Mouse (Mus musculus) splenic B cell, adult 2 months (primary cell): Measurements from ENCODE around the gene Nfkbil1.

Experiments used
- DNase-seq: peaks from one replicate; pipeline ENCODE4 v3.0.0-alpha.2; 2011; ENCODE audit warnings: low read depth, low spot score
- H3K27me3 ChIP-seq: 2 replicates; pipeline ENCODE4 v1.6.1; 2012; ENCODE audit warnings: mild to moderate bottlenecking, low read length, moderate library complexity, mixed read lengths; ENCODE audit not compliant: control insufficient read depth, poor library complexity, insufficient read depth, severe bottlenecking
- H3K36me3 ChIP-seq: 2 replicates; pipeline ENCODE4 v1.6.1; 2012; ENCODE audit warnings: mild to moderate bottlenecking, low read length, moderate library complexity, mixed read lengths; ENCODE audit not compliant: control insufficient read depth, poor library complexity, insufficient read depth, severe bottlenecking

The Nfkbil1 gene

DNA sequence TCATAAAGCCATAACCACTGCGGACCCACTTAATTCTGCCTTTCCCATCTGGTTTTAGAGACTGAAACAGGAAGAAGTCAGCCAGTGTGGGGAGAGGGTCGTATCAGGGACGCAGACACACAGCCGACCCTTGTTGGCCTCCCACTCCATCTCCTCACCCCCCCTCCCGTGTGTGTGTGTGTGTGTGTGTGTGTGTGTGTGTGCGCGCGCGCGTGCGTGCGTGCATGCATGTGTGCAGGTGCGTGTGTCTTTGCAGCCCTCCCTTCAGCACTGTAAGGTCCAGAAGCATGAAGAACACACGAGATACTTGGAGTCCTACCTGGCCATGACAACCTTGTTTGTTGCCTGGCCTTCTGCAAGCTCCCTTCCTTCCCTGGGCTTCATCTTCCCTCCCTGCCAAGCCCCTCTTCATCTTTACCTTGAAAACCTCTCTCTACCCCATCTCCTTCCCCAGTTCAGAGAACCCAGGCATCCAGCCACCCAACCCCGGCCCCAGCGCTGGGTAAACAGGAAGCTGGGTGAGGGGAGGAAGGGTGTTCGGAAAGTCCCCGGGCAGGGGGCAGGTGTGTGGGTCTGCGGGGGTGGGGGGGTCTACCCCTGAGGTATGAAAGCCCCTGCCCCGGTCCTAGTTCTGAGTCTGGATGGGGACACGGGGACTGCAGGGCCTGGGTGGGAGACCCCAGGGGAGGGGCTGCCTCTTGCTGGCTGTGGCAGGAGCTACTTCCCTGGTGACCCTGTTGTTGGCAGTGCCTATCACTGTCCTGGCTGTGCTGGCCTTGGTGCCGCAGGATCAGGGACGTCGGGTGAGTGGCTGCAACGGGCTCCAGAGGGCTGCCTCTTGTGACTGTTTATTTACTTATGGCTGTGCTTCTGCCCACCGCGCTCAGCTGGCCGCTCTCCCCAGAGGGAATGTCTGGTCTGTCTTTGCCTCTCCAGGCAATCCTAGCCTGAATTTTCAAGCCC is 41.4 kb downstream of the Nfkbil1 start, which contains the start of gene Ltb:
Gene Ltb (plus strand): TSS at position 559 of the 963 bp plus-strand sequence.
- H3K27me3 ChIP-seq, result no peaks in the 10 kb centered on the region
- peak; percentile 69 for DNase-seq
- peaks cover 16% of the 10 kb centered on the region for H3K36me3 ChIP-seq

DNA sequence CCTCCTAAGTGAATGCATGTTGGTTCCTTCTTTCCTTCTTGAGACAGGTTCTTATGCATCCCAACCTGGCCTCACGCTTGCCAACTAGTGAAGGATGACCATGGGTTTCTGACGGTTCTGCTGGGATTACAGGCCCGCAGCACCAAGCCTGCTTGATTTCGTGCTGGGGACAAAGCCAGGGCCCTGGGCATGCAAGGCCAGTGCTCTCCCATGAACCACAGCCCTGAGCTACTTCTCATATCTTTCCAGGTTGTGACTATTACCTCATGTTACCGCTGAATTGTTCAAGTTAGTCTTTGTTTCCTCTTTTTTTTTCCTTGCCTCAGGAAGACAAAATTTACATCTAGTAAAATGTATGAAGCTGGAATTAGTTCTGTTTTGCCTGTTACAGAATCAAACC is 42.7 kb downstream of the Nfkbil1 start:
- DNase-seq, result peak; percentile 53
- H3K27me3 ChIP-seq, result no peaks in the 10 kb centered on the region

DNA sequence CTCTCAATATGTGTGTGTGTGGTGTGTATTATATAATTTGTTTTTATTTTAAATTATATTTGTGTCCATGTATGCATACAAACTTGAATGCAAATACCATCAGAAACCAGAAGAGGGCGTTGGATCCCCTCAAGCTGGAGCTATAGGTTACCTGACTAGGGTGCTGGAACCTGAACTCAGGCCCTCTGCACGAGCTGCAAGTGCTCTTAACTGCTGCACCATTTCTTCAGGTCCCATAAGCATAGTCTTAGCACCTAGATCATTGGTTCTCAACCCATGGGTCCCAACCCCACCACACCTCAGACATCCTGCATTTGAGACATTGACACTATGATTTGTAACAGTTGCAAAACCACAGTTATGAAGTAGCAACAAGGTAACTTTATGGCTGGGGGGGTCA is 43.9 kb downstream of the Nfkbil1 start:
- peaks cover 13% of the 10 kb centered on the region for H3K36me3 ChIP-seq
- no peak for DNase-seq

More for the DNA sequence above, 42.7 kb downstream of the Nfkbil1 start:
- peaks cover 13% of the 10 kb centered on the region for H3K36me3 ChIP-seq

DNA sequence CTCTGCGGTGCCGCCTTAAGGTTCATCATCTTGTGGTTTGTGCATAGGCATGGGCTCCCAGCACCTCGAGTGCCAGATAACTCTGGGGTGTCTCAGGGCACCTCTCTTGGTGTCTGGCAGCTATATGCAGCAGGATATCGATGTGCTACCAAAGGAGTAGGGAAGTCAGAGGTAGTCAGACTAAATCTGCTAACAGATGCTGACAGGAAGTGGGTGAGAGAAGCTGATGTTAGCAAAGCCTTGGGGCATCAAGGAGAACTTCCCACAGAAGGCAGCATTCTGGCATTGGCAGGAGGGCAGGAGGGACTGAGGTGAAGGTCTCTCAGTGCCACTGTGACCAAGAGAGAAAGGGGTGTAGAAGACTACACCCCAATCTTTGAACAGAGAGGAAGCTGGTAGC is 45.5 kb downstream of the Nfkbil1 start:
- Histone ChIP-seq H3K27me3 (no peaks in the 10 kb centered on the region), H3K36me3 (peaks cover 2% of the 10 kb centered on the region; the same call in 1 of the 2 replicates)
- peak; percentile 58 for DNase-seq

More for the DNA sequence above, 43.9 kb downstream of the Nfkbil1 start:
- no peaks in the 10 kb centered on the region for H3K27me3 ChIP-seq

DNA sequence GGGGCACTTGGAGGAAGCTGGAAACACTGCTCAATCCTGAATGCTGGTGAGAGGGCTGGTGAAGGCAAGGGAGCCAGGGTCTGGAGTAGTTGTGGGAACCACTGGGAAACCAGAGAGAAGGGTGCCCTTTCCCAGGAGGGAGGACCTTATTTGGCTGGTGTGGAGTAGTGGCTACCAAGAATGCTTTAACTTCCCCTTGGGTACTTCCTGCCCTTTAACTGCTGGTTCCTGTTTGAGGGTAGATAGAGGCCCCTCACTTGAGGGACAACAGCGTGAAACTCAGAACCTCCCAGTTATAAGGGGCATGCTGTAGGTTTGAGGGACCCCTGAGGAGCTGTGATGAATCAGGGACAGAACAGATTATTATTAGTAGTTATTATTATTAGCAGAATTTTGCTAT is 46.4 kb downstream of the Nfkbil1 start:
- DNase-seq, result peak; percentile 54
- Histone ChIP-seq H3K27me3 (no peaks in the 10 kb centered on the region), H3K36me3 (no peaks in the 10 kb centered on the region)

DNA sequence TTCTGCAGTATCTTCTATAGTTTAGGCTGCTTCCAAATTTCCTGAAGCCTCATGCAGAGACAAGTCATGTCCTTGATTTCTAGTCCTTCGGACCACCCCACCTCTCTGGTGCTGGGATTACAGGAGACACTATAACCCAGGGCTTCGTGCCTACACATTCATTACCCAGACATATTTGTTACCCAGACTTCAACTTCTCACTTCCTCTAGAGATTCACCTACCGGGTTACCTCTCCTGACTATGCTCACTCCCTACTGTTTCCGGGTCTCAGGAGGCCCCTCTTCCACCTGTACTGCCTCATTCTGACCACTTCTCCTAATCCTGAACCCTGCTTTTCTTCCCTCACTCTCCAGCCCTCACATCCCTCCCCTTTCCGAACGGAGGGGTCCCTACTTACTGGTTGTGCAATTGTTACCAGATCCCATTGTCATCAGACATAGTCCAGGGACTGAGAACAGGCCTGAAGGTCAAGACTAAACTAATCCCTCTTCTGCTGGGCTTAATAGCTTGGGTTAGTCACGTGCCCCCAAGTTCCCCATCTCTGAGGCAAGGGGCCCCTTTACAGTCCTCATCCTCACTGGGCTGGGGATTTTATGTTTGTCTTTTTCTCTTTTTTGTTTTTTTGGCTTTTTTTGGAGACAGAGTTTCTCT is 47.5 kb downstream of the Nfkbil1 start, which contains the start of gene Lst1:
Gene Lst1 (minus strand): TSS at position 481 of the 652 bp plus-strand sequence.
- DNase-seq, result peak; percentile 46
- Histone ChIP-seq H3K36me3 (no peaks in the 10 kb centered on the region), H3K27me3 (no peaks in the 10 kb centered on the region)

DNA sequence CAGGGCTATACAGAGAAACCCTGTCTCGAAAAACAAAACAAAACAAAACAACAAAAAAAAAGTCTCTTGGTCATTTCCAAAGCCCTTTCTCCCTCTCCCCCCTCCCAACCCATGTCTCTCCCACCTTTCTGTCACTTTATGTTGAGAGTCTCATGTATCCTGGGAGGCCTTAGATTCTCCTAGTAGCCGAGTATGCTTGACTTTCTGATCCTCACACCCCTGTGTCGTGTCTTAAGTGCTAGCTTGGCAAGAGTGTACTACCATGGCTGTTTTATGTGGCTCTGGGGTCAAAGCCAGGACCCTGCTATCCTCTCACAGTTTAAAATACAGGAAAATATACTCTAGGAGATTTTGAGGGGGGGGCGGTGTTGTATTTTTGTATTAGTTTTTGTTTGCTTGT is 48.2 kb downstream of the Nfkbil1 start:
- Histone ChIP-seq H3K36me3 (no peaks in the 10 kb centered on the region), H3K27me3 (no peaks in the 10 kb centered on the region)
- no peak for DNase-seq

DNA sequence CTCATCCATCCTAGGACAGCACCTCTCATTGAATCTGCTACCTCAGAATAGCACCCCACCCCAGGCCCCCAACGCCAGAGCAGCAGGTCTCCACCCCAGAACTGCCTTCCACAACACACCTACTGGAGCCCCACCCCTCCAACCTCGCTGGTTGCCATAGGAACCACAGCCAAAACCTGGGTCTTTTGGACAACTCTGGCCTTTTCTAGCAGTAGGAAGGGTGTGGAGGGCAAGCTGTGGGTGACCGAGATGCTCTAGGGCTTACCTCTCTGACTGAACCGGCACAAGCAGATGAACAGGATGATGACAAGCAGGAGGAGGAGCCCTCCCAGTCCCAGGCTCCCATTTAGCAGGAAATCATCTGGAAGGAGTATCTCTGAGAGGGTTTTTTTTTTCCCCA is 48.9 kb downstream of the Nfkbil1 start:
- H3K27me3 ChIP-seq, result no peaks in the 10 kb centered on the region
- H3K36me3 ChIP-seq, result no peaks in the 10 kb centered on the region
- peak; percentile 80 for DNase-seq

DNA sequence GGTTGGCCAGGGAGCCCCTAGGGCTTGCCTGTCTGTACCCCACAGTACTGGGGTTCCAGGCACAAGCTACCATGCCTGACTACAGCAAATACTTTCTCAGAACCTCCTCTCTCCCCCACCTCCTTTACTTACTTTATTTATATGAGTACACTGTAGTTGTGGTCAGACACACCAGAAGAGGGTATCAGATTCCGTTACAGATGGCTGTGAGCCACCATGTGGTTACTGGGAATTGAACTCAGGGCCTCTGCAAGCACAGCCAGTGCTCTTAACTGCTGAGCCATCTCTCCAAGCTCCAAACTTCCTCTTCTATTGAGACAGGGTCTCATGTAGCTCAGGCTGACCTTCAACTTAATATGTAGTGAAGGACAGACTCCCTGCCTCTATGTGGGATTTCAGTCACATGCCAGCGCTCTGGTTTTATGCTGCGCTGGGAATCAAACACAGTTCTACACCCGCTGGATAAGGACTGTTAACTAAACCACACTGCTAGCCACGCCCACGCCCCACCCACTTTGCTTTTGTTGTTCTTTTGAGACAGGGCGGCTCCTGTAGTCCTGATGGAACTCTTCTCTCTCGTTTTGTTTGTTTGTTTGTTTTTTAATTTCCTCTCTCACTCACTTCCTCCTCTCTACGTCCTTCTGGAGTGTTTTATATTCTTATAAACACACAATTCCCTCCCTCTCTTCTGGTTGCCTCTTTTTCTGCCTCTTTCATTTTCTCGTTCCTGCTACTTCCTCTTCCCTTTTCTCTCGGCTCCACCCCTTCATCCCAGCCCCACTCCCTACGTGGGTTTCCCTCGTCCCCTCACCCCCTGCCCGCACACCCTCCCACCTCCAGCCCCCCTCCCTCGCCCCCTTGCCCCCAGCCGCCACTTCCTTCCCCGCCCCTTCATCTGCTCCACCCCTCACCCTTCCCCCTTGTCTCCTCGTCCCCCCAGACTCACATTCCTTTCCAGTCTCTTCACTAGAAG is 49.7 kb downstream of the Nfkbil1 start:
- Histone ChIP-seq H3K36me3 (no peaks in the 10 kb centered on the region), H3K27me3 (no peaks in the 10 kb centered on the region)
- DNase-seq, result peak; percentile 80

DNA sequence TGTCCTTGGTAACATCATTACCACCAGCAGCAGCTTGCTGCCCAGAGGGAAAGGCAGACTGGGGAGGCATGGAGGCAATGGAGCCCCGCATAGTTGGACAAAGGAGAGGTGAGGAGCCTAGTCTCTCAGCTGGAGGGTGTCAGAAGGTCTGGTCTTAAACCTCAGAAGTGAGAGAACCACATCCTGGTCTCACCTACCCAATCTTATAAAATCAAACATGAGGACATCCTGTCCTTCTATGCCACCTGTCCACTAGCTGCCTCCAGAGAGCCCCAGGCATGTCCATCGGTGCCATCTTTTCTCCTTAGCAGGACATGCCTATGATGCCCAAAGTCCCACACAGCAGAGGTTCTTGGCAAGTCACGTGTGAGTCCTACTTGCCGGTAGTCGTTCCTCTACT is 55.5 kb downstream of the Nfkbil1 start:
- no peak for DNase-seq
- Histone ChIP-seq H3K27me3 (no peaks in the 10 kb centered on the region), H3K36me3 (no peaks in the 10 kb centered on the region)

DNA sequence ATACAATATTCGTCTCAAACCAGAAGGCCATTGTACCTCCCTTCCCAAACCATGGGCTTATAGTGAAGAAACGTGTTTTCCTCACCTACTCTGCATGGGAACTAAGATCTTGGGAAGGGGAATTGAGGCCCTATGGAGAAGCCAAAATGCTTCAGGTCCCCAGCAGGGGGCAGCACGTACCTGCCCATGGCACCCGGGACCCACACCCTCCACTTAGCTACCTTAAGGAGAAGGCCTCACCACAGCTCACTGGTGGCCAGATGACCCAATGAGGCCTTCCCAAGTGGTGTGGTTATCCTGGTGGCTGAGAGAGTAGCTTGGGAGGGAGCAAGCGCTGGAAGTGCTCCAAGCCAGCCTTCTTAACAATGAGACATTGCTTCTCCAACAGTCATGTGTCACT is 57.1 kb downstream of the Nfkbil1 start:
- H3K36me3 ChIP-seq, result no peaks in the 10 kb centered on the region
- peak; percentile 84 for DNase-seq
- H3K27me3 ChIP-seq, result no peaks in the 10 kb centered on the region

DNA sequence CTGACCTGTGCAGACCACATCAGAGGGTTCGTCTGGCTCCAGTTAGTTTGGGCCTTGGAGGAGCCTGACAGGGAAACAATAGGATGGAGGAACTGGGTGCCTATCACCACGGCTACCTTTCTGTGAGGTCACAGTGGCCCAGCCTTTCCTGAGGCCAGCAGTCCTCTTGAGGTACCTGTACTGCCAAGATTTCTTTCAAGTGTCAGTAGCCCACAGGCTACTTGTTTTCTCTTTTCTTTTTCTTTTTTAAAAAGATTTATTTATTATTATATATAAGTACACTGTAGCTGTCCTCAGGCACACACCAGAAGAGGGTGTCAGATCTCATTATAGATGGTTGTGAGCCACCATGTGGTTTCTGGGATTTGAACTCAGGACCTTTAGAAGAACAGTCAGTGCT is 59.6 kb downstream of the Nfkbil1 start, which contains the start of gene Aif1:
Gene Aif1 (minus strand): TSS at position 101 of the 400 bp plus-strand sequence.
- DNase-seq, result no peak
- no peaks in the 10 kb centered on the region for H3K36me3 ChIP-seq
- no peaks in the 10 kb centered on the region for H3K27me3 ChIP-seq

DNA sequence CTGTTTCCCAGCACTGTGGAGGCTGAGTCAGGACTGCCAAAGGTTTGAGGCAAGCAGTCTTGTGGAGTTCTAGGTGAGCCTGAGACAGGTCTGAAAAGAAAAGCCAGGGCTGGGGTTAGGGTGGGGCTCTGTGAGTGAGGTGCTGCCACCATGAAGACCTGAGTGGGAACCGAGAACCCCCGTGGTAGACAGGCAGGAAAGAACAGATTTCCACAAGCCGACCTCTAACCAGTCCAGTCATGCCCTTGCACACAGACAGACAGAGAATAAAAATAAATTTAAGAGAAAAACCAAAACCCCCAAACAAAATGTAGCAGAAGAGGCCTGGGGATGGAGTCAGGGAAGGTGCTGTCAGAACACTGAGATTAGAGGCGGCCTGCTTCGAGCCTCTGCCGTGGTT is 60.2 kb downstream of the Nfkbil1 start:
- DNase-seq, result peak; percentile 36
- no peaks in the 10 kb centered on the region for H3K27me3 ChIP-seq
- no peaks in the 10 kb centered on the region for H3K36me3 ChIP-seq
